Mouse (Mus musculus) natural killer cell, adult 2 months (primary cell): ENCODE results near the gene Rhox2h.
"Not testable (repeated sequence)": the region's sequence is repeated elsewhere in the genome, so short reads cannot be mapped to it uniquely, and the experiment has no call there.

Experiments used
- DNase-seq, 2 experiments: peaks; one replicate each; pipeline ENCODE4 v3.0.0; 2022; ENCODE audit warnings: low spot score in 2 of 2

Rhox2h gene

GRCm38 (mm10) chrX:37673177-37673576 is at the start of gene Rhox2h:
Rhox2h (minus strand) TSS chrX:37673277.
- not testable (repeated sequence) for DNase-seq

- DNase-seq: no peak
Observed at GRCm38 (mm10) chrX:37701821-37702387, 28.8 kb upstream of the Rhox2h start.

GRCm38 (mm10) chrX:37692261-37692660 is 19.2 kb upstream of the Rhox2h start:
- no peak for DNase-seq

GRCm38 (mm10) chrX:37683031-37683715 is 10.1 kb upstream of the Rhox2h start:
- DNase-seq: no peak

GRCm38 (mm10) chrX:37668664-37669063 is 4.4 kb downstream of the Rhox2h start, which contains the start of gene Rhox3h:
Rhox3h (minus strand) TSS chrX:37668764.
- not testable (repeated sequence) for DNase-seq

GRCm38 (mm10) chrX:37651227-37651626 is 21.9 kb downstream of the Rhox2h start, which contains the start of gene Rhox4g:
Rhox4g (minus strand) TSS chrX:37651327.
- DNase-seq: not testable (repeated sequence)

- DNase-seq: not testable (repeated sequence)
Observed at GRCm38 (mm10) chrX:37643370-37643769, 29.7 kb downstream of the Rhox2h start, which contains the start of gene Rhox2g. Rhox2g (minus strand) TSS chrX:37643470.

GRCm38 (mm10) chrX:37628512-37628911 is 44.6 kb downstream of the Rhox2h start, which contains the start of gene Rhox3g:
Rhox3g (minus strand) TSS chrX:37628612.
- DNase-seq: not testable (repeated sequence)
